Mouse (Mus musculus): ENCODE data around the gene Sh3rf1. TPM values are rescaled to one million over a fixed set of nuclear protein-coding genes. Genes with fewer than 3 reads are reported as not detected.

Sh3rf1 gene
- total and polyA plus RNA-seq, 2 experiments from 2014 or later, result 17.9 to 31.3 TPM

DNA sequence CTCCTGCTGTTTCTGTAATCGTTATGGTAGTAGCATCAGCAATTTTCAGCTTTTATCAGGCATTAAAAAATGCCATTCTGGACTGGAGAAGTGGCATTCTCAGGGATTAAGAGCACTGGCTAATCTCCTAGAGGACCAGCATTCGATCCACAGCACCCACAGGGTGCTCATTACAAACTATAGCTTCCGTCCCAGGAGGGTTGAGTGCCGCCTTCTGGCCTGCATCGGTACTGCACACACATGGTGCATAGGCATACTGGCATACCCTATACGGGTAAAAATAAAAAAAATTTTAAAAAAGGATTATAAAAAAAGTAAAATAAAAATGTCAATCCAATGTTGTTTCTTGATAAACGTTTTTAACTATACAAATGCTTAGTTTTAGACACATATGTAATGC is 20.5 kb downstream of the Sh3rf1 start:
- 91% methylated on average over 7 of the region's 7 CpGs for WGBS
- Histone ChIP-seq H3K9me3 (ENCODE audit: low read length) (no peaks in the 10 kb centered on the region), H3K4me2 (ENCODE audit: low read depth, low read length) (no peak overlapping the region), H3K4me1 (ENCODE audit: insufficient read depth, low read length) (no peaks in the 10 kb centered on the region), H3K9ac (replicated peaks; ENCODE audit: low read length) (no peak overlapping the region), H3K36me3 (ENCODE audit: insufficient read depth, low read length) (no peaks in the 10 kb centered on the region), H3K4me3 (ENCODE audit: low read length) (no peak overlapping the region), H3K27me3 (ENCODE audit: insufficient read depth, low read length) (no peaks in the 10 kb centered on the region), H3K27ac (no peak overlapping the region)
- ATAC-seq, result no peak
- peak; percentile 29; the same call in 1 of the 2 replicates for TF ChIP-seq CTCF (IDR thresholded peaks at IDR 0.05; ENCODE audit: low read depth)
- no peak for DNase-seq (ENCODE audit: low spot score)

DNA sequence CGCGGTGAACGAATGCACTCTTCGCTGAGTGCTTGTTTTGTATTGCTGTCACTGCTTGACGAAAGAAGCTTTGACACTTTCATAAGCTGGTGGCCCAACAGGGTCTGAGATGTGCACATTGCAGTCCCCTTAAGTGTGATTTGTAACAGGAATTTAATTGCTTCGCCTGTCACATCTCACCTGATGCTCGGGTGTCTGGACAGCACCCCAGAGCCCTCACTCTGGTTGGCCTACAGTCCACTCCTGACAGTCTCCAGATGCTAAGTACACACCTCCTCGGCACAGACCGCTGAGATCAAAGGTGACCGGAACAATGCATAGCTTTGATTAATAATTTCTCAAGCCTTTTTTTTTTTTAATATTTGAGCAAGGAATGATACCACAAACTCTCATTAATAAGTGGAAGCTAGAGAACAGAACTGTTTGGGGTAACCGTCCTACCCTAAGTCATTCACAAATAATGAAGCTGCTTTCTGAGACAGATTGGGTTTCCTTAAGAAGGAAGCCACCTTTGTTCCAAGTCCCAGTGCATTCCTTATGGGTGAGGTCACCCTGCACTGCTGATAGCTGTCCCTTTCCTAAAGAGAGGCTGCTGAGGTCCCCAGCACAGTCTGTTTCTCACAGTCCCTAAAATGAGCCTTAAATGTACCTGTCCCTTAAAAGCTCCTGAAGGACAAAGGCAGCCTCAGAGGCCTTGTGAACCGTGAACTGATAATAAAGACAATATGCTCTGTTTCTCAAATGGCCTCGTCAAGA is 23.8 kb downstream of the Sh3rf1 start:
- Histone ChIP-seq H3K36me3 (ENCODE audit: insufficient read depth, low read length) (no peaks in the 10 kb centered on the region), H3K27me3 (ENCODE audit: insufficient read depth, low read length) (no peaks in the 10 kb centered on the region), H3K9ac (replicated peaks; ENCODE audit: low read length) (no peak overlapping the region), H3K4me2 (ENCODE audit: low read depth, low read length) (no peak overlapping the region), H3K4me1 (ENCODE audit: insufficient read depth, low read length) (no peaks in the 10 kb centered on the region), H3K4me3 (ENCODE audit: low read length) (no peak overlapping the region), H3K27ac (0 out of 2 replicates have a peak overlapping the region, but pooled peaks have one; percentile 21), H3K9me3 (ENCODE audit: low read length) (peaks cover 4% of the 10 kb centered on the region; the same call in 1 of the 2 replicates)
- no peak for TF ChIP-seq CTCF (IDR thresholded peaks at IDR 0.05; ENCODE audit: low read depth)
- ATAC-seq (0 out of 2 replicates have a peak, but pooled peaks have one; percentile 41), DNase-seq (ENCODE audit: low spot score) (no peak)
- 51% methylated on average over 13 of the region's 13 CpGs for WGBS

DNA sequence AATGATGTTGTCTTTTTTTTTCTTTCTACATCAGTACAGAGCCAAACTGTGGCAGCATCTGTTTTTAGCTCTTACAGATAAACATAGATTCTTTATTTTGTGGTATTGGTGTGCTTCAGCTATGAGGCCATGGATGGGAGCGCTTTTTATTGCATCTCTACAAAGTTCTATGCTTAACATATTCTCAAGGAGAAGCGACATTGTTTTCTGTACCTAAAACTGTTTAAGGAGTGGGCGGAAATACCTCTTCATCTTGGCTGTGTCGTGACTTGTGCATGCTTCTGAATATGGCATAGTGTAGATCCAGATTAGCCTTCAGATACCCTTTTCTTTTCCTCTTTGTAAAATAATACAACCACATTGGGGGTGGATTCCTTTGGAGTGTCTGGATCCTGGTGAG is 25.8 kb downstream of the Sh3rf1 start:
- ATAC-seq, result no peak
- Histone ChIP-seq H3K4me1 (ENCODE audit: insufficient read depth, low read length) (no peaks in the 10 kb centered on the region), H3K9me3 (ENCODE audit: low read length) (peaks cover 4% of the 10 kb centered on the region; the same call in 1 of the 2 replicates), H3K27me3 (ENCODE audit: insufficient read depth, low read length) (no peaks in the 10 kb centered on the region), H3K9ac (replicated peaks; ENCODE audit: low read length) (no peak overlapping the region), H3K27ac (no peak overlapping the region), H3K4me2 (ENCODE audit: low read depth, low read length) (no peak overlapping the region), H3K4me3 (ENCODE audit: low read length) (no peak overlapping the region), H3K36me3 (ENCODE audit: insufficient read depth, low read length) (no peaks in the 10 kb centered on the region)
- DNase-seq (ENCODE audit: low spot score), result no peak
- WGBS, result 97% methylated on average over 4 of the region's 4 CpGs
- TF ChIP-seq CTCF (IDR thresholded peaks at IDR 0.05; ENCODE audit: low read depth), result no peak

DNA sequence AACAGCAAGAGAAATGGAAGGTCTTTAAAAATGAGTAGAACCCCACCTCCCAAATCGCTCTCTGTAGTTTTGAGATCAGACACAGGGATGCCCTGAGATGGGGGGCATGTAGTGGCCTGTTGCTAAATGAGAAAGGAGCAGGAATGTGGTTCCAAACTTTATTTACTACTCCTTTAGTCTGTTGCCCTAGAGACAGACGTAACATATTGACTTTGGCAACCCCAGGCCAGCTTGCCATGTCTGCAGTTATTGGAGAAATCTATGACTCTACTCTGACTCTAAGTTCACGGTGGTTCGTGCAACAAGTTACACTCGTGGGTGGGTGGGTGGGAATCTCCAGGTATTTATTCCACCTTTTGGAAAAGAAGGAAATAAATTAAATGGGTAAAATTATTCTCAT is 30.5 kb downstream of the Sh3rf1 start:
- Histone ChIP-seq H3K4me2 (ENCODE audit: low read depth, low read length) (no peak overlapping the region), H3K9ac (replicated peaks; ENCODE audit: low read length) (no peak overlapping the region), H3K4me1 (ENCODE audit: insufficient read depth, low read length) (0 out of 2 replicates have a peak, but pooled peaks cover under 1% of the 10 kb centered on the region), H3K36me3 (ENCODE audit: insufficient read depth, low read length) (no peaks in the 10 kb centered on the region), H3K27me3 (ENCODE audit: insufficient read depth, low read length) (no peaks in the 10 kb centered on the region), H3K9me3 (ENCODE audit: low read length) (peaks cover 4% of the 10 kb centered on the region; the same call in 1 of the 2 replicates), H3K27ac (no peak overlapping the region), H3K4me3 (ENCODE audit: low read length) (no peak overlapping the region)
- ATAC-seq, result no peak
- no peak for DNase-seq (ENCODE audit: low spot score)
- WGBS, result 74% methylated on average over 5 of the region's 5 CpGs
- TF ChIP-seq CTCF (IDR thresholded peaks at IDR 0.05; ENCODE audit: low read depth), result no peak

DNA sequence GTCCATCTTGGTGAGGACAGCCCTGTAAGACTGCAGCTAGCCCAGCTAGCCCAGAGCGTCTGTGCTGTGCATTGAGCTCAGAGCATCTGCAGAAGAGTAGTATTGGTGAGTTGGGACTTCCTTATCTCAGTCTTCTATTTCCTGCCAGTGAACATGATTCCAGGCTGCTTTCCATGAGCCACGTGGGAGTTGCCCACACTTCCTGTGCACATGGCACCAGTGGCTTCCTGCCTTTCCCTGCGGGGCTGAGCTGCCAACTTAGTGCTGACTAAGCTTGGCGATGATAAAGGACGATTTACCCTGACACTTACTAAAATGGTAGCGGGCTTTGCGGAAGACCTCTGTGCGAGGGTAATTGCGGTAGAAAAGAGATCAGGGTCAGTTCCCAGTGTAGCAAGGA is 35.2 kb downstream of the Sh3rf1 start:
- Histone ChIP-seq H3K27ac (no peak overlapping the region), H3K4me1 (ENCODE audit: insufficient read depth, low read length) (0 out of 2 replicates have a peak, but pooled peaks cover 9% of the 10 kb centered on the region)
- no peak for TF ChIP-seq CTCF (IDR thresholded peaks at IDR 0.05; ENCODE audit: low read depth)

DNA sequence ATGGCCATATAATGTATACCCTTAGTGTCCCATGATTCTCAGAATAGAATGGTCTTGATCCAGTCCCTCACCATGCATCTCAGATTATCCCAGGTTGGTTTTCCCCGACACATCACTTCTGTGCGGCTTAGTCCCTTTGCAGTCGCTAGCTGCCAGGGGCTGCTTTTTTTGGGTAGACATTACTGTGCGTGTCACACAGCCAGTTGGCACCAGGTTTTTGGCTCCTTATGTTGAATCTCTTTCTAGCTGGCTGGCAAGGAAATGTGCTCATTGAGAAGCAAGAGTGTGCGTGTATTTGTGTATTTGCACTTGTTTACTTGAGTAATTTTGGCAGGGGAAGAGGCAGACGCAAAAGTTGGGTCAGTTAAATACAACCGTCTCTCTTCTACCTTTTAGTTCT is 35.9 kb downstream of the Sh3rf1 start:
- H3K27ac ChIP-seq, result no peak overlapping the region
- no peak for TF ChIP-seq CTCF (IDR thresholded peaks at IDR 0.05; ENCODE audit: low read depth)
- no peak overlapping the region for H3K4me2 ChIP-seq (ENCODE audit: low read depth, low read length)
- H3K27me3 ChIP-seq (ENCODE audit: insufficient read depth, low read length), result no peaks in the 10 kb centered on the region
- no peak overlapping the region for H3K4me3 ChIP-seq (ENCODE audit: low read length)
- no peaks in the 10 kb centered on the region for H3K9me3 ChIP-seq (ENCODE audit: low read length)
- H3K36me3 ChIP-seq (ENCODE audit: insufficient read depth, low read length), result no peaks in the 10 kb centered on the region
- H3K4me1 ChIP-seq (ENCODE audit: insufficient read depth, low read length), result 0 out of 2 replicates have a peak, but pooled peaks cover 9% of the 10 kb centered on the region
- 51% methylated on average over 7 of the region's 7 CpGs for WGBS
- no peak; the same call in 1 of the 2 replicates for ATAC-seq
- H3K9ac ChIP-seq (replicated peaks; ENCODE audit: low read length), result no peak overlapping the region
- peak; percentile 79 for DNase-seq (ENCODE audit: low spot score)

More for the DNA sequence above, 35.2 kb downstream of the Sh3rf1 start:
- Histone ChIP-seq H3K4me2 (ENCODE audit: low read depth, low read length) (no peak overlapping the region), H3K4me3 (ENCODE audit: low read length) (no peak overlapping the region), H3K9ac (replicated peaks; ENCODE audit: low read length) (no peak overlapping the region), H3K27me3 (ENCODE audit: insufficient read depth, low read length) (no peaks in the 10 kb centered on the region), H3K36me3 (ENCODE audit: insufficient read depth, low read length) (no peaks in the 10 kb centered on the region), H3K9me3 (ENCODE audit: low read length) (no peaks in the 10 kb centered on the region)
- DNase-seq (ENCODE audit: low spot score) (no peak), ATAC-seq (no peak)
- WGBS, result 77% methylated on average over 9 of the region's 9 CpGs

DNA sequence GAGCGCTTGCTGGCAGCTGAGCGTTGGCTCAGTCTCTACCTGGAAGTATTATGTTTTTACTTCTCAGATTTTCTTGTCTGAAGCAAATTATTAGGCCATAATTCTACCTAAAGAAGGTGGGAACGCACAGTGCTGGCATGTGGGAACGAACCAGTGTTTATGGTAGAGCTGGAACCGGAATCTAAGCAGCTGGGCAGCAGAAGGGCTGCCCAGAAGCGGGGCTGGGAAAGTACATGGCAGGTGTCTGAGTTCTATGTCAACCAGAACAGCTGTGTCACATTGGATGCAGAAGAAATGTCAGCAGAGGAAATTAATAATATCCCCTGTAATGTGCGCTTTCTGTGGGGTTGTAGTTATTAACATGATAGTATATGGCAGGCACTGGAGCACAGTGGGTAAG is 36.9 kb downstream of the Sh3rf1 start:
- DNase-seq (ENCODE audit: low spot score) (no peak), ATAC-seq (0 out of 2 replicates have a peak, but pooled peaks have one; percentile 22)
- Histone ChIP-seq H3K36me3 (ENCODE audit: insufficient read depth, low read length) (no peaks in the 10 kb centered on the region), H3K9me3 (ENCODE audit: low read length) (no peaks in the 10 kb centered on the region), H3K9ac (replicated peaks; ENCODE audit: low read length) (no peak overlapping the region), H3K4me2 (ENCODE audit: low read depth, low read length) (no peak overlapping the region), H3K4me1 (ENCODE audit: insufficient read depth, low read length) (peaks cover 11% of the 10 kb centered on the region; the same call in 1 of the 2 replicates), H3K4me3 (ENCODE audit: low read length) (no peak overlapping the region), H3K27ac (no peak overlapping the region), H3K27me3 (ENCODE audit: insufficient read depth, low read length) (no peaks in the 10 kb centered on the region)
- TF ChIP-seq CTCF (IDR thresholded peaks at IDR 0.05; ENCODE audit: low read depth), result no peak
- 70% methylated on average over 7 of the region's 7 CpGs for WGBS
